Mouse (Mus musculus): Measurements from ENCODE around the gene Ifitm10.

DNA sequence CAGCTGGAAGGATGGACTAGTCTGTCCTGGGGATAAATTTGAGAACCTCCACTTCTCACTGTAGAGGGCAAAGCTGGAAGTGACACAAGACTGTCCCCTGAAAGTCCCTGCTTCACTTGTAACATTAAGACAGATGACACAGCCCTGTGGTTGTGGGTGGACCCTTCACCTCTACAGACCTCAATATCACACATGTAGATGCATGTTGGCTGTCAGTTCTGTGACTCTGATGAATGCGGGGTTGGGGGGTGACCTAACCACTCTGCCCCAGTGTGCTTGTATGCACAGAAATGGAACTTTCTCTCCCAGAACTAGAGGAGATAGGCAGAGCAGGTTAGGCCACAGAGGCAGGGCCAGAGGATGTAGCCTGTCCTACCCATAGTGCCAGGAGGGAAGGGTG lies 23.1 kb upstream of the Ifitm10 start:
- TF ChIP-seq POLR2A (IDR thresholded peaks at IDR 0.05; ENCODE audit: borderline replicate concordance, extremely low read depth, low read depth, low read length) (no peak), CTCF (IDR thresholded peaks at IDR 0.05; ENCODE audit: insufficient read depth, low read length) (no peak)

All from lung, adult 2 months (tissue).